Mouse (Mus musculus): ENCODE results near the gene Galnt6. TPM values are rescaled to one million over a fixed set of nuclear protein-coding genes. Genes with fewer than 3 reads are reported as not detected.
A peak's percentile ranks its signal among the peaks of the same experiment; 100 is the strongest.

Galnt6 gene
- polyA plus RNA-seq, 1 experiment: not detected

- Histone ChIP-seq H3K4me3 (ENCODE audit: insufficient read depth, low read depth, low read length) (no peak overlapping the region), H3K27ac (replicated peaks; ENCODE audit: low read depth, low read length) (no peak overlapping the region), H3K4me1 (ENCODE audit: control insufficient read depth, insufficient read depth, insufficient read length, low read length) (no peaks in the 10 kb centered on the region)
Measured at GRCm38 (mm10) chr15:100761036-100761418, 31.9 kb upstream of the Galnt6 start.

GRCm38 (mm10) chr15:100759286-100759685, 30.1 kb upstream of the Galnt6 start:
- Histone ChIP-seq H3K27ac (replicated peaks; ENCODE audit: low read depth, low read length) (no peak overlapping the region), H3K4me3 (ENCODE audit: insufficient read depth, low read depth, low read length) (no peak overlapping the region), H3K4me1 (ENCODE audit: control insufficient read depth, insufficient read depth, insufficient read length, low read length) (no peaks in the 10 kb centered on the region)

GRCm38 (mm10) chr15:100757527-100757978, 28.4 kb upstream of the Galnt6 start:
- no peaks in the 10 kb centered on the region for H3K4me1 ChIP-seq (ENCODE audit: control insufficient read depth, insufficient read depth, insufficient read length, low read length)
- no peak overlapping the region for H3K4me3 ChIP-seq (ENCODE audit: insufficient read depth, low read depth, low read length)
- no peak overlapping the region for H3K27ac ChIP-seq (replicated peaks; ENCODE audit: low read depth, low read length)

GRCm38 (mm10) chr15:100755881-100756624, 26.9 kb upstream of the Galnt6 start:
- Histone ChIP-seq H3K4me3 (ENCODE audit: insufficient read depth, low read depth, low read length) (no peak overlapping the region), H3K4me1 (ENCODE audit: control insufficient read depth, insufficient read depth, insufficient read length, low read length) (no peaks in the 10 kb centered on the region), H3K27ac (replicated peaks; ENCODE audit: low read depth, low read length) (no peak overlapping the region)

- no peaks in the 10 kb centered on the region for H3K4me1 ChIP-seq (ENCODE audit: control insufficient read depth, insufficient read depth, insufficient read length, low read length)
- no peak overlapping the region for H3K4me3 ChIP-seq (ENCODE audit: insufficient read depth, low read depth, low read length)
- H3K27ac ChIP-seq (replicated peaks; ENCODE audit: low read depth, low read length): no peak overlapping the region
Measured at GRCm38 (mm10) chr15:100755498-100755859, 26.3 kb upstream of the Galnt6 start.

GRCm38 (mm10) chr15:100754805-100755497, 25.8 kb upstream of the Galnt6 start:
- Histone ChIP-seq H3K4me1 (ENCODE audit: control insufficient read depth, insufficient read depth, insufficient read length, low read length) (no peaks in the 10 kb centered on the region), H3K4me3 (ENCODE audit: insufficient read depth, low read depth, low read length) (no peak overlapping the region), H3K27ac (replicated peaks; ENCODE audit: low read depth, low read length) (no peak overlapping the region)

- no peak overlapping the region for H3K27ac ChIP-seq (replicated peaks; ENCODE audit: low read depth, low read length)
- H3K4me3 ChIP-seq (ENCODE audit: insufficient read depth, low read depth, low read length): no peak overlapping the region
- H3K4me1 ChIP-seq (ENCODE audit: control insufficient read depth, insufficient read depth, insufficient read length, low read length): no peaks in the 10 kb centered on the region
Measured at GRCm38 (mm10) chr15:100754041-100754440, 24.9 kb upstream of the Galnt6 start.

- no peaks in the 10 kb centered on the region for H3K4me1 ChIP-seq (ENCODE audit: control insufficient read depth, insufficient read depth, insufficient read length, low read length)
- no peak overlapping the region for H3K4me3 ChIP-seq (ENCODE audit: insufficient read depth, low read depth, low read length)
- H3K27ac ChIP-seq (replicated peaks; ENCODE audit: low read depth, low read length): no peak overlapping the region
Measured at GRCm38 (mm10) chr15:100753045-100753444, 23.9 kb upstream of the Galnt6 start.

GRCm38 (mm10) chr15:100752439-100752838, 23.3 kb upstream of the Galnt6 start:
- H3K4me1 ChIP-seq (ENCODE audit: control insufficient read depth, insufficient read depth, insufficient read length, low read length): no peaks in the 10 kb centered on the region
- no peak overlapping the region for H3K27ac ChIP-seq (replicated peaks; ENCODE audit: low read depth, low read length)

GRCm38 (mm10) chr15:100749751-100750538, 20.8 kb upstream of the Galnt6 start:
- Histone ChIP-seq H3K4me1 (ENCODE audit: control insufficient read depth, insufficient read depth, insufficient read length, low read length) (no peaks in the 10 kb centered on the region), H3K27ac (replicated peaks; ENCODE audit: low read depth, low read length) (no peak overlapping the region), H3K4me3 (ENCODE audit: insufficient read depth, low read depth, low read length) (no peak overlapping the region)

More at GRCm38 (mm10) chr15:100752439-100752838, 23.3 kb upstream of the Galnt6 start:
- no peak overlapping the region for H3K4me3 ChIP-seq (ENCODE audit: insufficient read depth, low read depth, low read length)

- H3K4me3 ChIP-seq (ENCODE audit: insufficient read depth, low read depth, low read length): no peak overlapping the region
Measured at GRCm38 (mm10) chr15:100748584-100748983, 19.4 kb upstream of the Galnt6 start.

GRCm38 (mm10) chr15:100747121-100747963, 18.2 kb upstream of the Galnt6 start:
- Histone ChIP-seq H3K4me3 (ENCODE audit: insufficient read depth, low read depth, low read length) (0 out of 2 replicates have a peak overlapping the region, but pooled peaks have one; percentile 30), H3K4me1 (ENCODE audit: control insufficient read depth, insufficient read depth, insufficient read length, low read length) (no peaks in the 10 kb centered on the region), H3K27ac (replicated peaks; ENCODE audit: low read depth, low read length) (no peak overlapping the region)

More at GRCm38 (mm10) chr15:100748584-100748983, 19.4 kb upstream of the Galnt6 start:
- H3K27ac ChIP-seq (replicated peaks; ENCODE audit: low read depth, low read length): no peak overlapping the region
- no peaks in the 10 kb centered on the region for H3K4me1 ChIP-seq (ENCODE audit: control insufficient read depth, insufficient read depth, insufficient read length, low read length)

GRCm38 (mm10) chr15:100746478-100747120, 17.4 kb upstream of the Galnt6 start:
- H3K4me3 ChIP-seq (ENCODE audit: insufficient read depth, low read depth, low read length): 0 out of 2 replicates have a peak overlapping the region, but pooled peaks have one; percentile 30
- no peak overlapping the region for H3K27ac ChIP-seq (replicated peaks; ENCODE audit: low read depth, low read length)
- no peaks in the 10 kb centered on the region for H3K4me1 ChIP-seq (ENCODE audit: control insufficient read depth, insufficient read depth, insufficient read length, low read length)

- Histone ChIP-seq H3K27ac (replicated peaks; ENCODE audit: low read depth, low read length) (no peak overlapping the region), H3K4me3 (ENCODE audit: insufficient read depth, low read depth, low read length) (no peak overlapping the region), H3K4me1 (ENCODE audit: control insufficient read depth, insufficient read depth, insufficient read length, low read length) (no peaks in the 10 kb centered on the region)
Measured at GRCm38 (mm10) chr15:100743238-100743637, 14.1 kb upstream of the Galnt6 start.

All from brown adipose tissue, adult 24 weeks (tissue).